Mouse (Mus musculus) lung, postnatal 36 days (tissue): ENCODE results near the gene Hist2h2be.
"Not testable (repeated sequence)": the region's sequence is repeated elsewhere in the genome, so short reads cannot be mapped to it uniquely, and the experiment has no call there.

Source experiments
- DNase-seq: peaks from one replicate; pipeline ENCODE4 v3.0.0; 2022; ENCODE audit warnings: mixed read lengths

The Hist2h2be gene

DNA sequence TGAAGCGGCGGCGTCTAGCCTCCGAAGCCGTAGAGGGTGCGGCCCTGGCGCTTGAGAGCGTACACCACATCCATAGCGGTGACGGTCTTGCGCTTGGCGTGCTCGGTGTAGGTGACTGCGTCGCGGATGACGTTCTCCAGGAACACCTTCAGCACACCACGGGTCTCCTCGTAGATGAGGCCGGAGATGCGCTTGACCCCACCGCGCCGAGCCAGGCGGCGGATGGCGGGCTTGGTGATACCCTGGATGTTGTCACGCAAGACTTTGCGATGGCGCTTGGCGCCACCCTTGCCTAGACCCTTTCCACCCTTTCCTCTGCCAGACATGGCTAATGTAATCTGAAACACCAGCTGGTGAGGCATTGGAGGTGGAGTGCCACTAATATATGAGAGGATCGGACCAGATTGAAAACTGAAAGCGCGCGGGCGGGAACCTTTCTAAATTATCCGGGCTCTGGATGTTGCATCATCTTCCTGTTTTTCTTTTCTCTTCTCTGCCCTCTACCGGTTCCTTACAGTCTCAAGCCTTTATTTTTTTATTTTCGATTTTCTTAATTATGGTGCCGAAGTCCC, 42.1 kb downstream of the Hist2h2be start, which contains the start of gene Hist2h4:
Hist2h4 (minus strand) TSS at position 333 of the 572 bp plus-strand sequence.
- DNase-seq: peak; percentile 99

DNA sequence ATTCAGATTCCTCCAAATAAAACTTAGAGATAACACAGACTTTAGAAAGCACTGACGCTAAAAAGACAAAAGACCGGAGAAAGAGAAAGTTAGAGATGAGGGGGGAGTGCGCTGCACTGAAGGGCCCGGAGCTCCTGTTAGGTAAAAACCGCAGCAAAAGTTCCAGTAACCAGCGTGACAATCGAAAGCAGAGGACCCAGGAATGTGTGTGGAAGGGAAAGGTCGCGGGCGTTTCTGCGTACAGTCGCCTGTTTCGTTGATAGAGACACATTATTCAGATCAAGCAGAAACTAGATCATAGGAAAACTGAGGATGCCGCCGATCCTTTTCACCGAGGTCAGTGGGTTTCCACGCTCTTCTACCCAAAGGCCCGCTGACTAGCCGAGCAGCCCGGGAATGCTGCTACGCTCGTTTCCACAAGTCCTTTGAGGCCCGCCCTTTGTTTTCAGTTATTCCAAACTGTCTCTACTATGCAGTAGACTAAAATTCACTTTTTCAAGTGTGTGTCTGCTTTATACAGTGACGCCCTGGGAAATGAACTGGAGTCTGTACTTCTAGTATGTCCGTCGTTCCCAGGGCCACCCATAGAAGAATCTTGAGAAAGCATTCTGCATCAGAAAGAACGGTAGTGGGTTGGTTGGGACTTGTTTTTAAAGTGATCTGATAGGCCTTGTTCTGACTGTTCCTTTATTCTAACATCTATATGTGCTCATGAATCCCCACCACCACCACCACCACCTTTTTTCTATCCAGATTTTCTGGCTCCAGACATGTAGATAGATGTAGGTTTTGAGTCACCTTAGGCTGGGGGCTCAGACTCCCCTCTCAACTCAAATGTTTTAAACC, 42.9 kb downstream of the Hist2h2be start:
- DNase-seq: peak; percentile 46

DNA sequence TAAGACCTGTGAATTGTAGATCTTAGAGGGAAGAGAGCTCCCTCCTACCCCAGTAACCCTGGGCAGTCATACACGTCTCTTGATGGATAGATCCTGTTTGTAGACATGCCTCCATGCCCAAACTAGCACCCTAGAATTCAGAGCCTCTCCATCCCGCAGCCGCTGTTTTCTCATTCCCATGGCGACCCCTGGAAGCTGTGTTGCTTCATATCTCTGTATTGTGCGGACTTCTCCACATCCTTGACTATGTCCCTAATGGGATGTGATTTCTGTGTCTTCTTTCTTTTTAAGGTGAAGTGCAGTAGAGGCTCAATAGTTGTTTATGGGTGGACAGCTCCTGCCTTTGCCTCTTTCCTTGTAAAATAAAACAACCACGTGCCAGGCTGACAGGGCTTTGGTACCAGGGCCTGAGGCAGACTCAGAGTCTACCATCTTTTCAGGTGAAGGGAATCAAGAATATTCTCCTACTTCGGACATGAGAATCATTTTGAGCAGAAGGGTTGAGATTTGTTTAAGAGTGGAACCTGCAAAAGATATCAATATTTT, 43.6 kb downstream of the Hist2h2be start:
- no peak for DNase-seq

DNA sequence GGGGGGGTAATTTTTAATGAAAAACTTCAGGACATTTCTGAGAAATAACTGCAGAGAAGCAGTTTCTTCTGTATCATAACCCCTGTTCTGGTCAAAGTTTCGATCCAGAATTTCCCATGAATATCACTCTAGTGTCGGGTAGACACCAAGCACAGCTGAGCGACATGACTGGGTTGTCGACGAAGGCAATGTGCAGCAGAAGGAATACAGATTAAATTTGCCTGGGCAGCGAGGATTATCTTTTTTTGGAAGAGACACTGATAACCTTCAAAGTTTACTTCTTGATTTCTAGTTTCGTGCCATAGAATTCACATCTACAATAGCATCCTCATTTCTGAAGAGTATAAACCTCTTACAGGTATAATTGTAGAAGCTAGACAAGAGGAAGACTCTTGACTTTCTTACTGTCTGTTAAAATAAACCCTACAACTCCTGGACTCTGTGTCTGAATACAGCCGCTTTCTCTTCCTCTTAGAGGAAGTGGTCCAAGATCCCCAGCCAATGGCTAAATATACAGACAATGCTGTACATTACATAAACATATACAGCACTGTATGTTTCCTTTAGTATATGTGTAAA, 45.3 kb downstream of the Hist2h2be start:
- DNase-seq: no peak

DNA sequence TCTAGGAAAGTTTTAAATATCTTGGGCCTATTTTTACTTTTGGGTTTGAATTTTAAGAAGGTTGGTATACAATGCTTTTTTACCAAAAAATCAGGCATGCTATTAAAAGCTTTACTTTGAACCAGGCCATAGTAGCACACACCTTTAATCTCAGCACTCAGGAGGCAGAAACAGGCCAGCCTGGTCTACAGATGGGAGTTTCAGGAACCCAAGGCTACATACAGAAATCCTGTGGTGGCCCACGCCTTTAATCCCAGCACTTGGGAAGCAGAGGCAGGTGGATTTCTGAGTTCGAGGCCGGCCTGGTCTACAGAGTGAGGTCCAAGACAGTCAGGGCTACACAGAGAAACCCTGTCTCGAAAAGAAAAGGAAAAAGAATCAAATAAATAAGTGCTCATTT, 46.6 kb downstream of the Hist2h2be start:
- DNase-seq: no peak

DNA sequence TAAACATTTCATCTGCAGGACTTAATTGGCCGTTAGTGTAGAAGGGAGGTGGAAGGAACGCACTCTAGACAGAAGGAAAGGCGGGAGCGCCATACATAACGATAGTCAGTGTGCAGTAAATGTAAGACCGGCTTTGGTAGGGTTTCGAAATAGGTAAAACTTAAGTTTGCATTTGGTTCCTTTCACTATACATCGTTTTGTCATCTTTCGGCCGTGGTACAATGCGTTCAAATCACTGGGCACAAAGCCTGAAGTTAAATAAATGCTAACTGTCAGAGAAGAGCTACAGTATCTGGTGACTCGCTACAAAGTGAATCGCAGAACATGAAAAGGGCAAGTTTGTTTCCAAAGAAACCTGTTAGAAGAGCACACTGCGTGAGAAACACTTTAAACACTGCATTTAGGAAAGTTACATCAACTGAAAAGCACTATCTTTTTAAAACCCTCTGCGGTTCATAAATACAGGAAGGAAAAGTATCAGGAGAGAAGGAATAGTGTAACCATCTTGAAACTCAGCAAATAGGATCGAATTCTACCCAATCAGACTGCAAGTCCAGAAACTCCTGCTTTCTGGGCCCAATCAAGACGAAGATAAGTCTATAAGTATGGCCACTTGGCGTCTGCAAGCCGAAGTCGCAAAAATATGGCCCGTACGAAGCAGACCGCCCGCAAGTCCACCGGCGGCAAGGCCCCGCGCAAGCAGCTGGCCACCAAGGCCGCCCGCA, 47.3 kb downstream of the Hist2h2be start, which contains the start of gene Hist2h3b:
Hist2h3b (plus strand) TSS at position 604 of the 725 bp plus-strand sequence.
- peak; percentile 86 for DNase-seq

DNA sequence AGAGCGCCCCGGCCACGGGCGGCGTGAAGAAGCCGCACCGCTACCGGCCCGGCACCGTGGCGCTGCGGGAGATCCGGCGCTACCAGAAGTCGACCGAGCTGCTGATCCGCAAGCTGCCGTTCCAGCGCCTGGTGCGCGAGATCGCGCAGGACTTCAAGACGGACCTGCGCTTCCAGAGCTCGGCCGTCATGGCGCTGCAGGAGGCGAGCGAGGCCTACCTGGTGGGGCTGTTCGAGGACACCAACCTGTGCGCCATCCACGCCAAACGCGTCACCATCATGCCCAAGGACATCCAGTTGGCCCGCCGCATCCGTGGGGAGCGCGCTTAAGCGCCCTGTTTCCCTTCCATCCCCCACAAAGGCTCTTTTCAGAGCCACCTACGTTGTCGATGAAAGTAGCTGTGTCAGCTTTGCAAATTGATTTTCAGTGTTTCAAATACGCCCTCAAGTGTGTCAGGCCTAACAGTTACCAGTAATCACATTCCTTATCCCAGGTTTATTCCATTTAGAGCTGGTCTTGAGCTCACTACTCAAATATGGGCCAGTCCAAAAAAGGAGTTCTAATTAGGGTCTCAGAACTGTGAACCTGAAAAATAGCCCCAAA, 48.0 kb downstream of the Hist2h2be start:
- DNase-seq: not testable (repeated sequence)

DNA sequence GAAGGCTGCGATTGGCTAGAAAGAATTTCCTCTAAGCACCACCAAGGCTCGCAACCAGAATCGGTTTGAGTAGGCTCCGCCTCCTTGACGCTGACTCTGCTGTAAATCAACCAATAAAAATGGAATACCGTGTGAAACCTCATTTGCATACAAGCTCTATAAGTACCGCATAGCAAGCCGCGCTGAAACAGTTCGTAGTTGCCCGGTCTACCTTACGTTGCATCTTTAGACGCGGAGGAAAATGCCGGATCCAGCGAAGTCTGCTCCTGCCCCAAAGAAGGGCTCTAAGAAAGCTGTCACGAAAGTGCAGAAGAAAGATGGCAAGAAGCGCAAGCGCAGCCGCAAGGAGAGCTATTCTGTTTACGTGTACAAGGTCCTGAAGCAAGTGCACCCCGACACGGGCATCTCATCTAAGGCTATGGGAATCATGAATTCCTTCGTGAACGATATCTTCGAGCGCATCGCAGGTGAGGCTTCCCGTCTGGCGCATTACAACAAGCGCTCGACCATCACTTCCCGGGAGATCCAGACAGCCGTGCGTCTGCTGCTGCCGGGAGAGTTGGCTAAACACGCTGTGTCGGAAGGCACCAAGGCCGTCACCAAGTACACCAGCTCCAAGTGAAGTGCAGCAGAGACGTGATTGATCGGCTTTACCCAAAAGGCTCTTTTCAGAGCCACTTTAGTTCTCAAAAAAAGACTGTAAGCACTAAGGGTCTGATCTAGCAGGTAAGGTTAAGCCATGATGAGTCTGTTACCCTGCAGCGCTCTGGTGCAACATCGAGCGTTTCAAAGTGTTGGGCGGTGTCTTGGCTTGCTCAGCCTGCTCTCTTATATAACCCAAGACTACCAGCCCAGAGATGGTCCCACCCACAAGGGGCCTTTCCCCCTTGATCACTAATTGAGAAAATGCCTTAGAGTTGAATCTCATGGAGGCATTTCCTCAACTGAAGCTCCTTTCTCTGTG, 48.9 kb downstream of the Hist2h2be start, which contains the start of gene Hist2h2bb:
Hist2h2bb (plus strand) TSS at position 242 of the 964 bp plus-strand sequence.
- peak; percentile 98 for DNase-seq
